Mouse (Mus musculus) midbrain, embryonic 15.5 days (tissue): Measurements from ENCODE around the gene Tmem52b. TPM values are rescaled to one million over a fixed set of nuclear protein-coding genes. Genes with fewer than 3 reads are reported as not detected.

Experiments
- ATAC-seq: fragments of 200-750 bp; cut with Nextera tagmentation; replicated peaks from 2 replicates; pipeline ENCODE4 v1.8.0; 2017; ENCODE audit warnings: moderate TSS enrichment
- H3K27ac ChIP-seq: fragments of 300-500 bp; sonication (generic); 2 replicates; pipeline ENCODE4 v1.5.1; 2015; ENCODE audit warnings: mild to moderate bottlenecking, inconsistent platforms
- H3K27me3 ChIP-seq: fragments of 300-500 bp; sonication (generic); replicated peaks from 2 replicates; pipeline ENCODE4 v1.6.1; 2015; ENCODE audit warnings: inconsistent platforms
- H3K36me3 ChIP-seq: fragments of 300-500 bp; sonication (generic); replicated peaks from 2 replicates; pipeline ENCODE4 v1.6.1; 2015; ENCODE audit warnings: inconsistent platforms
- H3K4me1 ChIP-seq: fragments of 300-500 bp; sonication (generic); 2 replicates; pipeline ENCODE4 v1.6.1; 2015; ENCODE audit warnings: inconsistent platforms
- H3K4me2 ChIP-seq: fragments of 300-500 bp; sonication (generic); 2 replicates; pipeline ENCODE4 v1.6.1; 2015; ENCODE audit warnings: inconsistent platforms, mild to moderate bottlenecking, moderate library complexity
- H3K4me3 ChIP-seq: fragments of 300-500 bp; sonication (generic); 2 replicates; pipeline ENCODE4 v1.5.1; 2015; ENCODE audit warnings: mild to moderate bottlenecking, inconsistent platforms
- H3K9ac ChIP-seq: fragments of 300-500 bp; sonication (generic); 2 replicates; pipeline ENCODE4 v1.6.1; 2015; ENCODE audit warnings: mild to moderate bottlenecking, inconsistent platforms
- H3K9me3 ChIP-seq: fragments of 300-500 bp; sonication (generic); 2 replicates; pipeline ENCODE4 v1.6.1; 2016; ENCODE audit warnings: inconsistent platforms
- WGBS: fragments of 180-500 bp; shearing (Covaris S2); methylation state at CpG from one replicate; pipeline ENCODE4 v1.1.7; 2015; ENCODE audit warnings: mixed read lengths; 5-methylcytosine and 5-hydroxymethylcytosine counted together
- polyA plus RNA-seq: library from polyadenylated mRNA; unstranded; fragments of >200 nt; fragmentation: Nextera tagmentation; extraction: Ambion mirVana; gene quantifications from 2 replicates; pipeline ENCODE4 v1.2.1, GENCODE M21; 2015

The Tmem52b gene
- polyA plus RNA-seq, 1 experiment from 2014 or later = 0.32 TPM

DNA sequence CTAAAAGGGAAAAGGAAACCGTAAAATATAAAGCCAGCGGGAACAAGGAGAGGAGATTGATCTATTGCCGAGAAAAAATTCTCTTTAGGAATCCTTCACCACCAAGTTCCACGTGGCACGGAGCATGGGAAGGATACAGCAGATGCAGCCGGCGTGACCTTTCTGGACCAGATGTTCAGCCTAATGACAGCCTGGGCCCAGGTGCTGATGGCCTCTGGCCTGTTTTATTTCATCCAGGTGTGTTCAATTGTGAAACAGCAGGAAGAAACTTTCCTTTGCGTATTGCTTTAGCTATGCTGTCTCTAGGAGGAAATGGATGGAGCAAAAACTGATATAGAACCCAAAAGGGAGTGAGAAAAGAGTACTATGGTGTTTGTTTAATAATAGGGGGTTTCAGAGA, 513 bp downstream of the Tmem52b start:
- Histone ChIP-seq H3K4me1 (no peaks in the 10 kb centered on the region), H3K36me3 (no peaks in the 10 kb centered on the region), H3K9ac (no peak overlapping the region), H3K27ac (no peak overlapping the region), H3K4me3 (no peak overlapping the region), H3K27me3 (no peaks in the 10 kb centered on the region), H3K4me2 (no peak overlapping the region), H3K9me3 (no peaks in the 10 kb centered on the region)
- no peak for ATAC-seq
- 85% methylated on average over 8 of the region's 8 CpGs for WGBS

DNA sequence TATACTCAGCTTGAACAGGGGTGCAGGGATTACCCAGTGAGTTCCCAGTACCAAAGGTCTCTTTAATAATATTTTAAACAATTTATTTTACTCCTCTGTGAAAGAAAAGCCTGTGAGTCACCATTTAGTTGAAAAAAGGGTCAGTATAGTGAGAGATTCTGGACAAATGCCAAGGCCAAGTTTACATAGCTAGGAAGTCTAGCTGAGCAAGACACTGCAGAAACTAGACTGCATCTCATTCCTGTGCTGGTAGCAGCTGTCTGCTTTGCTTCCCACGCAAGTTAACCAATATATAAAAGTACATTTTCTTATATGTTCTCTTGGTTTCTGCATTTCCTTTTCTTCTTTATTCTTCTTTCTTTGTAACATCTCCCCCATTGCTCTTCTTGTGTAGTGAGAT, 1.1 kb downstream of the Tmem52b start:
- H3K27ac ChIP-seq = no peak overlapping the region
- no peaks in the 10 kb centered on the region for H3K27me3 ChIP-seq
- no peaks in the 10 kb centered on the region for H3K36me3 ChIP-seq
- H3K9me3 ChIP-seq = no peaks in the 10 kb centered on the region
- H3K9ac ChIP-seq = no peak overlapping the region
- H3K4me2 ChIP-seq = no peak overlapping the region
- no peak for ATAC-seq
- no peak overlapping the region for H3K4me3 ChIP-seq
- no peaks in the 10 kb centered on the region for H3K4me1 ChIP-seq
- WGBS = 74% methylated on average over 1 of the region's 1 CpGs

DNA sequence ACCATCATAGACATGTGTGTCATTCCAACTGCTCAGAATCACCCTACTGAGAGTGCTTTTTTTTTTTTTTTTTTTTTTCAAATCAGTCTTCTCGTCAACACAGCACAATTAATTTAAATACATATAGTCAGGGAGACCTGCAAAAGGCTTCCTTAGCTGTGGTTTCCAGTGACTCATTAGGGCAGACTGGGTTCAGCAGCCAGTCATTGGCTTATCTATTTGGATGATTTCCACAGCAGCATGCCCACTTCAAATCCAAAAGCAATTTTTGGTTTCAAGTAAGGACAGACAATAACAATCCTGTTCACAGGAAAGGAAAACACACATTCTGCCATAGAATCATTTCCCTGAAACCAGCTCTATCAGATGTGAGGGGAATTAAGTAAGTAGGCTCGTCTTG, 2.0 kb downstream of the Tmem52b start:
- ATAC-seq = no peak
- Histone ChIP-seq H3K27me3 (no peaks in the 10 kb centered on the region), H3K9me3 (no peaks in the 10 kb centered on the region), H3K4me3 (no peak overlapping the region), H3K36me3 (no peaks in the 10 kb centered on the region), H3K4me2 (no peak overlapping the region), H3K9ac (no peak overlapping the region), H3K4me1 (no peaks in the 10 kb centered on the region), H3K27ac (no peak overlapping the region)
- WGBS = 87% methylated on average over 2 of the region's 2 CpGs

DNA sequence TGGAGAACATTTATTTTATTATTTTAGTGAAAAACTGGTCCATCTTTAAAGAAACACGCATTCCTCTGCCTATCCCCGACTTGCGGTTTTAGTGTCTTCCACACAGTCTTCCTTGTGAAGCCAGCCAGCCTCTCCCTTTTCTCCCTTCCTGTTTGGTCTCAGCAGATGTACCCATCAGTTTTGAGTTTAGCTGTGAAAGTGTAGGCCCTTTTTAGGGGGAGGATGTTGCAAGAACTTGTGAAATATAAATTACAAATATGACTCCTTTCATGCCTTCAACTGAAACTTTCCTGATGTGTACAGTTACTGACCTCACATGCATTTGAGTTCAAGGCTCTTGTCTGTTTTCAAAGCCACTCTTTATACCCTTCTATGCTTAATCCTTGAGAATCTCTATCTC, 2.7 kb downstream of the Tmem52b start:
- Histone ChIP-seq H3K4me2 (no peak overlapping the region), H3K4me3 (no peak overlapping the region), H3K27me3 (no peaks in the 10 kb centered on the region), H3K9ac (no peak overlapping the region), H3K4me1 (no peaks in the 10 kb centered on the region), H3K27ac (no peak overlapping the region), H3K9me3 (no peaks in the 10 kb centered on the region), H3K36me3 (no peaks in the 10 kb centered on the region)
- 92% methylated on average over 3 of the region's 3 CpGs for WGBS
- no peak for ATAC-seq

DNA sequence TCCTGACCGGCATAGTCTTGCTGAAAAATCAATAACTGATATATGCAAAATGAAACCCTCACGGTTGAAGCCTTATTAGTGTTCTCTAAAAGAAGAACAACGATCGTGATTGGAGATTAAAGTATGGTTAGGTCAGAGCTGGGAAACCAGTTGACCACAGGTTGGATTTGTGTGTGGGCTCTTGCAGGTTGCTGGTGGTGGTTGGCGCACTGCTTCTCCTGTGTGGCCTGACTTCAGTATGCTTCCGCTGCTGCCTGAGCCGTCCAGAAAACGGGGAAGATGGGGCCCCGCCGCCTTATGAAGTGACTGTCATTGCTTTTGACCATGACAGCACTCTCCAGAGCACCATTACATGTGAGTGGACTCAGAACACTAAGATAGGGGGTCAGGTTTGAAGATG, 4.0 kb downstream of the Tmem52b start:
- Histone ChIP-seq H3K4me1 (no peaks in the 10 kb centered on the region), H3K27ac (no peak overlapping the region), H3K9me3 (no peaks in the 10 kb centered on the region), H3K4me2 (no peak overlapping the region), H3K4me3 (no peak overlapping the region), H3K36me3 (no peaks in the 10 kb centered on the region), H3K27me3 (no peaks in the 10 kb centered on the region), H3K9ac (no peak overlapping the region)
- 89% methylated on average over 10 of the region's 10 CpGs for WGBS
- ATAC-seq = no peak

DNA sequence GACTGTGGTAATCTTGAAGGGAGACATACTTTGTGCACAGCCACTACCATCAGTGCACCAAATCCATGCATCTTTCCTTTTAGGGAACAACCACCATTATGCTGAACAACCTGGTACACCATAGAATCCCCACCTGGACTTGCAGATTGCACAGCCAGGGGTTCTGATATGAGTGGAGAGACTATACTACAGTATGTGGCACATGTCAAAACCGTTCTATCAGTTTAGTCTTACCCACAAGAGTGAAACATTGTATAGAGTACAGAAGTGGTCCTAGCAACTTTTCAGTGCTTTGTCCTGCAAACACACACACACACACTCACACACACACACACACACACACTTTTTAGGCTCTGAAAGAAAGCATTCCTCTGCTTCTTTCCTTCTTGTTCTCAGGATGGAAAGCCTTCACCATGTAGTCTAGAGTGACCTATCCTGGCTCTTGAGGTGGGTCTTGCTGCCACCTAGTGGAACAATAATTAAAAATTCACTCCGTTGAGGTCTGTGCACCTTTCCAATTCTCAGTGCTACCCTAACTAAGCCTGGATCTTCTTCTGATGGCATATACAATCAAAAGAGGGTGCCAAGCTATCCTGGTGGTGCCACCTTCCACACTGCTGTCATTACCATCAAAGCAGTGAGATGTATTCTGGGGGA, 5.5 kb downstream of the Tmem52b start:
- Histone ChIP-seq H3K27me3 (no peaks in the 10 kb centered on the region), H3K36me3 (no peaks in the 10 kb centered on the region), H3K4me2 (no peak overlapping the region), H3K9me3 (no peaks in the 10 kb centered on the region), H3K4me1 (no peaks in the 10 kb centered on the region), H3K4me3 (no peak overlapping the region), H3K9ac (no peak overlapping the region), H3K27ac (no peak overlapping the region)
- ATAC-seq = peak; percentile 95
- WGBS = 49% methylated on average over 2 of the region's 2 CpGs

DNA sequence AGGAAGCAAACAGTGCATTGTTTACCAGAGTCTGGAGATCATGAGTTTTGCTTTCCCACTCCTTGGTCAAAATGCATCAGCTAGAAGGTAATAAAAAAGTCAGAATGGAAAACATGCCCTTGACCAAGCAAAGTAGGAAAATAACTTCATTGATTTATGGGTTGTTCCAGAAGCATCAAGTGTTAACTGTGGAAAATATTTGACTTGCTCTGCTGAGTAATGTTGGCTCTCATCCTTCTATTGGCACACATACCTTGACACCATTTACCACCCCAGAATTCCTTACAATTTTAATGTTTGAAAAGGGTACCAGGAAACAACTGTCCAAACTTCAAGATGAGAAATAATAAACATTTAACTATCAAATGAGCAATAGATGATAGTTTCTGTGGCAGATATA, 13.7 kb downstream of the Tmem52b start:
- no peak for ATAC-seq
- H3K9ac ChIP-seq = no peak overlapping the region
- no peaks in the 10 kb centered on the region for H3K9me3 ChIP-seq
- H3K4me1 ChIP-seq = no peaks in the 10 kb centered on the region
- H3K27ac ChIP-seq = no peak overlapping the region
- no peaks in the 10 kb centered on the region for H3K27me3 ChIP-seq
- H3K36me3 ChIP-seq = no peaks in the 10 kb centered on the region
- H3K4me2 ChIP-seq = no peak overlapping the region
- H3K4me3 ChIP-seq = no peak overlapping the region

DNA sequence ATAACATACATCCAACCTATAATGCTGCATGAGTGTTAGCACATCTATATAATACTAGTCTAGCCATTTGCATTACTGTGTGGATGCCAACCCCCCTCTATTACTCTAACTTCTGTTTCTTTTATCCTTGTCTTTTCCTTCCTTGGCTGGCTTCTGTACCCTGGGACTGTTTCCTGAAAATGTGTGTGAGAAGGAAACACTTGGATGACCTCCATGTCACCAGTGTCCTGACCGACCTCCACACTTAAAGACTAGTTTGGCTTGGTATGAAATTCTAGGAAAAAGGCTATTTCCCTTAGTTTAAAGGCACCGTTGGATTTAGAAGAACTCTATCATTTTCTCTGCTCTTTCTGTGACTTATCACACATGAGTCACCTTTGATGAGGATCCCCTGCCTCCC, 15.1 kb downstream of the Tmem52b start:
- Histone ChIP-seq H3K4me1 (peaks cover 3% of the 10 kb centered on the region; the same call in 1 of the 2 replicates), H3K4me3 (no peak overlapping the region), H3K27ac (no peak overlapping the region), H3K9ac (no peak overlapping the region), H3K4me2 (no peak overlapping the region), H3K36me3 (no peaks in the 10 kb centered on the region), H3K9me3 (no peaks in the 10 kb centered on the region), H3K27me3 (no peaks in the 10 kb centered on the region)
- 84% methylated on average over 2 of the region's 2 CpGs for WGBS
- ATAC-seq = no peak

DNA sequence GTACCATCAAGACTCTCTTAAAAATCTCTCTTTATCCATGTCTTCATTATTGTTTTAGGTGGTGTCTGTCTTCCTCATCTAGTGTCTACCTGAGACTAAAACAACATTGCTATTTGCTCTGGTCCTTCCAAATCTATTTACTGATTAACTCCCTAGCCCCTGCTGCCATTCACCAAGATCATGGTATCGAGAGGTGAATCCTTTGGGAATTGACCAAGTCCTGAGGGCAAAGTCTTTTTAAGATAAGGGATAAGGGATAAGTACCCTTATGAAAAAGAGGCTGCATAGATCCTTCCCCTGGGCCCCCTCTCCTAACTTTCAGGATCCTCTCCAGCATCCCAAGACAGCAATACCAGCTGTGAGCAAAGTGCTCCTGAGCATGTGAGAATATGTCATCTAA, 17.2 kb downstream of the Tmem52b start:
- no peak overlapping the region for H3K27ac ChIP-seq
- H3K9ac ChIP-seq = no peak overlapping the region
- ATAC-seq = no peak
- no peak overlapping the region for H3K4me2 ChIP-seq
- no peaks in the 10 kb centered on the region for H3K36me3 ChIP-seq
- H3K4me3 ChIP-seq = no peak overlapping the region
- no peaks in the 10 kb centered on the region for H3K9me3 ChIP-seq
- 84% methylated on average over 1 of the region's 1 CpGs for WGBS
- H3K4me1 ChIP-seq = peaks cover 5% of the 10 kb centered on the region; the same call in 1 of the 2 replicates
- H3K27me3 ChIP-seq = no peaks in the 10 kb centered on the region

DNA sequence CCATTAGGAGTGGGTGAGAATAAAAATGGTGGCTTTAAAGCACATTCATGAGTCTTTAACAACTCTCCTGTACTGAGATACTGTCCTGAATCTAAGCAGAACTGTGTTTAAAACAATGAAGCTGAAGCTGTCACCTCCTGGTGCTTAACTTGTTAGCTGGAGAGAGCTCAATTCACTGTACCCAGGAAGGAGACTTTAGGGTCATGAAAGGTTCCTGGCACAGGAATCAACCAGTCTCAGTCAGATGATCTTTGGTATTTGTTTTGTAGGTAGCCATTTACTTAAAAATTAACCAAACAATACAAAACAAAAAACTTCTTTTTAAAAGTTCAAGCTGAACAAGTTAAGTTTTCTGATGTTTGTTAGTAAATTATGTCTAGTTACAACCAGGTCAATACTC, 17.9 kb downstream of the Tmem52b start:
- no peak overlapping the region for H3K4me2 ChIP-seq
- no peak overlapping the region for H3K9ac ChIP-seq
- H3K27ac ChIP-seq = no peak overlapping the region
- H3K4me1 ChIP-seq = peaks cover 11% of the 10 kb centered on the region
- no peak for ATAC-seq
- no peaks in the 10 kb centered on the region for H3K36me3 ChIP-seq
- H3K4me3 ChIP-seq = no peak overlapping the region
- H3K27me3 ChIP-seq = no peaks in the 10 kb centered on the region
- no peaks in the 10 kb centered on the region for H3K9me3 ChIP-seq

DNA sequence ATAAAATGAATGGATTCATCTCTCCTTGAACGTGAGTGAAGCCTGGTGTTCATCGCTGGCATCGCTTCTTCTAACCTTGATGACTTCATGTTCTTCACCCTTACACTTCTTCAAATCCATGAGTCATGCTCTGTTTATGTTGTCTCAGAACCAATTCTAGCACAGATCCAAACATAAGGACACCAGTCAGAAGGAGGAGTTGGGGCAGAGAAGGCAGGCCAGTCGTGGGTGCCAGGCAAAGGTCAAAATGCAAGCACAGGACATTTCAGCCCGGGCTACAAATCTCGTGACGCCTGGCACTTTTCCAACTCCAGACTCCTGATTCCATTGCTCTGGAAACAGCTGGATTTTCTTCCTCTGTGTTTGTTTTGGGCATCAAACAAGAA, 20.2 kb downstream of the Tmem52b start:
- H3K27me3 ChIP-seq = no peaks in the 10 kb centered on the region
- H3K4me2 ChIP-seq = peak overlapping the region; percentile 77
- H3K9ac ChIP-seq = peak overlapping the region; percentile 96
- peak overlapping the region; percentile 89 for H3K27ac ChIP-seq
- peaks cover 31% of the 10 kb centered on the region for H3K4me1 ChIP-seq
- 33% methylated on average over 7 of the region's 7 CpGs for WGBS
- H3K4me3 ChIP-seq = peak overlapping the region; percentile 91
- ATAC-seq = peak; percentile 43
- no peaks in the 10 kb centered on the region for H3K9me3 ChIP-seq
- no peaks in the 10 kb centered on the region; the same call in 1 of the 2 replicates for H3K36me3 ChIP-seq

DNA sequence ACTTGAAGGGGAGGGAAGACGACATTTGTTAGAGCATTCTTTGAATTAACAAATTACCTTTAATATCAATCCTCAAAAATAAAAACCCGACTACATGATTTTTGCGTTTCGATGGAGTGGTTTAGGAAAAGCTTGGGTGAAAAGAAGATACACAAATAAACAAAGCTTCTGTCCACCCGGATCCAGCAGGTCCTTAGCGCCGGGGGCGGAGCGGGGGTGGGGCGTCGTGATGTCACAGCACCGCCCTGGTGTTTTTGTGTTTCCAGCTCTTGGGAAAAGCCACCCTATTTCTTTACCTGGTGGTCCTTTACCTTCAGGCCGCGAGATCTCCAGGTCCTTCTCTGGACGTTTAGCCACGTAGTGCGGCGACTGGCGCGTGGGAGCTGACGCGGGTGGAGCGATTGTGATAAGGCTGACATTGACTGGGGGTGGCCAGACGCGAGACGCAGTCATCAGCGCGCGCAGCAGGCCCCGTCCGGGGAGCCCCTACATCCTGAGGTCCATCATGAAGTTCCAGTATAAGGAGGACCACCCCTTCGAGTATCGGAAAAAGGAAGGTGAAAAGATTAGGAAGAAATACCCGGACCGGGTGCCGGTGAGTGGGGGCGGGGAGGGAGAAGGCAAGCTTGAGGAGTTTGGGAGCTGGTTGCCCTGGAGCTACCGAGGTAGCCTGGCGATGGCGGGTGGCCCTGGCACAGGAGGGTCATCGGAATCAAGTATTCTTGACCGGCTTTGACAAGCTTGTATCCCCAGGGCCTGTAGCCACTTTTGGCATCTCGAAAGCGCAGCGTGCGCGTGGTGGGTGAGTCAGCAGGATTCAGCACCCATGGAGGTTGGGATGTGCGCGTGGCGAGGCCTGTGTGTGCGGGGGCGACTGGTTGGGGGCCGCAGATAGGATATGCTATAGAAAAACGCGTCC, 20.8 kb downstream of the Tmem52b start, which contains the start of gene Gabarapl1:
TSS of gene Gabarapl1 (plus strand) at position 219 of the 919 bp plus-strand sequence.
- ATAC-seq = peak; percentile 89
- peaks cover under 1% of the 10 kb centered on the region; the same call in 1 of the 2 replicates for H3K36me3 ChIP-seq
- no peaks in the 10 kb centered on the region for H3K9me3 ChIP-seq
- peak within 1 kb of the TSS; percentile 91 for H3K4me3 ChIP-seq
- peak within 1 kb of the TSS; percentile 89 for H3K27ac ChIP-seq
- no peaks in the 10 kb centered on the region for H3K27me3 ChIP-seq
- H3K4me1 ChIP-seq = peaks cover 31% of the 10 kb centered on the region
- H3K4me2 ChIP-seq = peak within 1 kb of the TSS; percentile 77
- peak within 1 kb of the TSS; percentile 96 for H3K9ac ChIP-seq
- under 1% methylated on average over 55 of the region's 55 CpGs for WGBS
